Mouse (Mus musculus) hindbrain, embryonic 13.5 days (tissue): ENCODE measurements around the gene Gmnn. TPM values are rescaled to one million over a fixed set of nuclear protein-coding genes. Genes with fewer than 3 reads are reported as not detected.

Experiments used
- ATAC-seq: fragments of 200-750 bp; cut with Nextera tagmentation; 2 replicates; pipeline ENCODE4 v1.8.0; 2017; ENCODE audit warnings: moderate TSS enrichment; ENCODE audit not compliant: low FRiP score
- H3K27ac ChIP-seq: fragments of 300-500 bp; sonication (generic); 2 replicates; pipeline ENCODE4 v1.5.1; 2015; ENCODE audit warnings: inconsistent platforms, mild to moderate bottlenecking, moderate library complexity
- H3K27me3 ChIP-seq: fragments of 300-500 bp; sonication (generic); 2 replicates; pipeline ENCODE4 v1.6.1; 2015; ENCODE audit warnings: mild to moderate bottlenecking, inconsistent platforms
- H3K36me3 ChIP-seq: fragments of 300-500 bp; sonication (generic); 2 replicates; pipeline ENCODE4 v1.6.1; 2015; ENCODE audit warnings: mild to moderate bottlenecking, inconsistent platforms
- H3K4me1 ChIP-seq: fragments of 300-500 bp; sonication (generic); replicated peaks from 2 replicates; pipeline ENCODE4 v1.6.1; 2015; ENCODE audit warnings: inconsistent platforms
- H3K4me2 ChIP-seq: fragments of 300-500 bp; sonication (generic); 2 replicates; pipeline ENCODE4 v1.6.1; 2015; ENCODE audit warnings: inconsistent platforms, mild to moderate bottlenecking, moderate library complexity
- H3K4me3 ChIP-seq: fragments of 300-500 bp; sonication (generic); 2 replicates; pipeline ENCODE4 v1.5.1; 2015; ENCODE audit warnings: mild to moderate bottlenecking, inconsistent platforms
- H3K9ac ChIP-seq: fragments of 300-500 bp; sonication (generic); 2 replicates; pipeline ENCODE4 v1.6.1; 2015; ENCODE audit warnings: mild to moderate bottlenecking, inconsistent platforms
- H3K9me3 ChIP-seq: fragments of 300-500 bp; sonication (generic); 2 replicates; pipeline ENCODE4 v1.6.1; 2016; ENCODE audit warnings: inconsistent platforms
- WGBS: fragments of 180-500 bp; shearing (Covaris S2); methylation state at CpG from one replicate; pipeline ENCODE4 v1.1.7; 2015; 5-methylcytosine and 5-hydroxymethylcytosine counted together
- polyA plus RNA-seq: library from polyadenylated mRNA; unstranded; fragments of >200 nt; fragmentation: Nextera tagmentation; extraction: Ambion mirVana; gene quantifications from 2 replicates; pipeline ENCODE4 v1.2.1, GENCODE M21; 2015

Gmnn gene
- polyA plus RNA-seq, 1 experiment from 2014 or later: 28.0 TPM

- Histone ChIP-seq H3K9ac (no peak overlapping the region), H3K36me3 (peaks cover 14% of the 10 kb centered on the region), H3K4me1 (peaks cover 5% of the 10 kb centered on the region), H3K9me3 (no peaks in the 10 kb centered on the region), H3K27ac (no peak overlapping the region), H3K4me2 (no peak overlapping the region), H3K27me3 (no peaks in the 10 kb centered on the region), H3K4me3 (no peak overlapping the region)
- no peak for ATAC-seq
- 86% methylated on average over 12 of the region's 12 CpGs for WGBS
These were observed 3.7 kb downstream of the Gmnn start for GRCm38 (mm10) chr13:24757820-24758564.

- Histone ChIP-seq H3K9me3 (no peaks in the 10 kb centered on the region), H3K4me1 (peaks cover 5% of the 10 kb centered on the region), H3K36me3 (peaks cover 14% of the 10 kb centered on the region), H3K27me3 (no peaks in the 10 kb centered on the region), H3K4me2 (no peak overlapping the region), H3K27ac (no peak overlapping the region), H3K9ac (no peak overlapping the region), H3K4me3 (no peak overlapping the region)
- ATAC-seq: no peak
- 91% methylated on average over 3 of the region's 3 CpGs for WGBS
These were observed 5.0 kb downstream of the Gmnn start for GRCm38 (mm10) chr13:24756756-24757155.

DNA sequence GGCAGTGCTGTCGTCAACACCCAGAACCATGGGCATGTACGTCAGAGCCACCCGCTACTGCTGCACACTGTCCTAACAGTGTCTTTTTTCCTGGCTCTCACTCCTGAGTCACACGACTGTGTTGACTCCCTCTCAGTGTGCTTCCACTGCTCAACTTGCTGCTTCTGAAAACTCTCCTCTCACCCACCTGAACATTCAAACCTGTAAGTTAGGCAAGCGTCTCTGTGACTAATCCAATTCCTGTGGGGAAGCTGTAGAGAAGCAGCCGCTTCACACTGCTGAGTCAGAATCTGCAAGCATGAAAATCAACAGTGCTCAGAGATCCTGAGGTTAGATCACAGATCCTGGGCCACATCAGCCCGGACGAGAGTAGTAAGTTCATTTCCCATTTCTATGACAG, 10.3 kb downstream of the Gmnn start:
- H3K27me3 ChIP-seq: no peaks in the 10 kb centered on the region
- H3K9ac ChIP-seq: no peak overlapping the region; the same call in 1 of the 2 replicates
- no peak for ATAC-seq
- H3K27ac ChIP-seq: no peak overlapping the region
- no peaks in the 10 kb centered on the region for H3K9me3 ChIP-seq
- 90% methylated on average over 8 of the region's 8 CpGs for WGBS
- no peaks in the 10 kb centered on the region for H3K4me1 ChIP-seq
- no peak overlapping the region for H3K4me2 ChIP-seq
- peaks cover 17% of the 10 kb centered on the region for H3K36me3 ChIP-seq
- H3K4me3 ChIP-seq: no peak overlapping the region

- Histone ChIP-seq H3K9ac (no peak overlapping the region), H3K4me1 (no peaks in the 10 kb centered on the region), H3K27me3 (no peaks in the 10 kb centered on the region), H3K36me3 (peaks cover 13% of the 10 kb centered on the region), H3K4me2 (no peak overlapping the region), H3K4me3 (no peak overlapping the region), H3K27ac (no peak overlapping the region), H3K9me3 (no peaks in the 10 kb centered on the region)
- ATAC-seq: no peak
- WGBS: 93% methylated on average over 8 of the region's 8 CpGs
These were observed 10.9 kb downstream of the Gmnn start for GRCm38 (mm10) chr13:24750807-24751206.

- ATAC-seq: no peak
- no peaks in the 10 kb centered on the region for H3K27me3 ChIP-seq
- no peak overlapping the region for H3K27ac ChIP-seq
- peaks cover 4% of the 10 kb centered on the region; the same call in 1 of the 2 replicates for H3K36me3 ChIP-seq
- no peaks in the 10 kb centered on the region for H3K4me1 ChIP-seq
- H3K9ac ChIP-seq: no peak overlapping the region
- H3K4me3 ChIP-seq: no peak overlapping the region
- no peak overlapping the region for H3K4me2 ChIP-seq
- WGBS: 84% methylated on average over 3 of the region's 3 CpGs
- H3K9me3 ChIP-seq: no peaks in the 10 kb centered on the region
These were observed 13.9 kb downstream of the Gmnn start for GRCm38 (mm10) chr13:24747823-24748222.

- WGBS: 86% methylated on average over 10 of the region's 10 CpGs
- Histone ChIP-seq H3K9me3 (no peaks in the 10 kb centered on the region), H3K27me3 (no peaks in the 10 kb centered on the region), H3K36me3 (no peaks in the 10 kb centered on the region), H3K4me1 (no peaks in the 10 kb centered on the region), H3K4me2 (no peak within 1 kb of the TSS), H3K4me3 (no peak within 1 kb of the TSS), H3K9ac (no peak within 1 kb of the TSS), H3K27ac (no peak within 1 kb of the TSS)
- no peak for ATAC-seq
These were observed 20.7 kb downstream of the Gmnn start, which contains the start of gene Armh2 for GRCm38 (mm10) chr13:24741028-24741427. Gene Armh2 (plus strand): TSS chr13:24741232.

DNA sequence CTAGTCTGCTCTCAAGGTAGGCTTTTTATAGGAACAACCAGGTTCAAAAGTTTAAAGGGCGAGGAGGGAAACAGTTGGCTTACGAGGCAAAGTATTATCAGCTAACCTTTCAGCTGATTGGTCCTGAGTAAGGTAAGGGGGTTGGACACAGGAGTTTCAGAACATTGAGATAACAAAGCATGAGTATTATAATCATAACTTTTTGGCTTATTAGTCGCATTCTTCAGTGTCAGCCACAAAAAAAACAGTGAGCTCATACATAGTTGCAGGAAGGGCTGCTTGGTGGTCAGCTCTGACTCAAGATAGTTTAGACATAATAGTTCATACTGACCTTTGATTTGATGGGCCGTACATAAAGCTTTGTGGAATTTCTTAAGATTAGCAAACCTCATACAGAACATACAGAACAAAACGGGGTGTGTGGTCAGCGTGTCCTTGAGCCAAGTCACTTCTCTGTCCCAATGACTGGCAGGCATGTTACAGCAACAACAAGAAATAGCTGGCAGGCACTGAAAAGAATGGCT, 26.1 kb downstream of the Gmnn start:
- no peak for ATAC-seq
- Histone ChIP-seq H3K9ac (no peak overlapping the region), H3K9me3 (no peaks in the 10 kb centered on the region), H3K4me1 (no peaks in the 10 kb centered on the region), H3K27me3 (no peaks in the 10 kb centered on the region), H3K36me3 (peaks cover 13% of the 10 kb centered on the region), H3K27ac (no peak overlapping the region), H3K4me2 (no peak overlapping the region), H3K4me3 (no peak overlapping the region)
- WGBS: 86% methylated on average over 6 of the region's 6 CpGs

DNA sequence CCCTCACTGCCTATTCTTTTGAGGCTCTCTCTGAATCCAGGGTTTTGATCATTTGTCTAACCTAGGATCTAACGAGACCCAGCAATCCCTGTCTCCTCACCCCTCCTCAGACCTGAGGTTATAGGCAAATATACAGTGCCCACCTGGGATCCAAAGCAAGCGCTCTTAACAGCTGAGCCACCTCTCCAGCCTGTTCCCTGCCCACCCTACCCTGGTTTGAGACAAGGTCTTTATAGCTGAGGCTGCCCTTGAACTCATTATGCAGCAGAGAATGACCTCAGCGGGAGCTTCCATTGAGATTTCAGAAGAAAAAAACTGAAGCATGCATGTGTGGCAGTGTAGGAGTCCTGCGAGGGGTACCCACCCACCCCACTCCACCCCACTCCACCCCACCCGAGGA, 27.2 kb downstream of the Gmnn start:
- no peak for ATAC-seq
- WGBS: 88% methylated on average over 5 of the region's 5 CpGs

GRCm38 (mm10) chr13:24729128-24729527, 32.6 kb downstream of the Gmnn start:
- no peak overlapping the region for H3K4me3 ChIP-seq
- H3K9ac ChIP-seq: no peak overlapping the region
- WGBS: 91% methylated on average over 5 of the region's 5 CpGs
- H3K27me3 ChIP-seq: no peaks in the 10 kb centered on the region
- peaks cover 30% of the 10 kb centered on the region for H3K36me3 ChIP-seq
- peaks cover 4% of the 10 kb centered on the region; the same call in 1 of the 2 replicates for H3K4me1 ChIP-seq
- no peak overlapping the region for H3K27ac ChIP-seq
- H3K9me3 ChIP-seq: no peaks in the 10 kb centered on the region
- no peak for ATAC-seq
- no peak overlapping the region for H3K4me2 ChIP-seq

More for the DNA sequence above, 27.2 kb downstream of the Gmnn start:
- Histone ChIP-seq H3K27ac (no peak overlapping the region), H3K27me3 (no peaks in the 10 kb centered on the region), H3K4me1 (no peaks in the 10 kb centered on the region), H3K9ac (no peak overlapping the region), H3K9me3 (no peaks in the 10 kb centered on the region), H3K4me2 (no peak overlapping the region), H3K36me3 (peaks cover 13% of the 10 kb centered on the region), H3K4me3 (no peak overlapping the region)

DNA sequence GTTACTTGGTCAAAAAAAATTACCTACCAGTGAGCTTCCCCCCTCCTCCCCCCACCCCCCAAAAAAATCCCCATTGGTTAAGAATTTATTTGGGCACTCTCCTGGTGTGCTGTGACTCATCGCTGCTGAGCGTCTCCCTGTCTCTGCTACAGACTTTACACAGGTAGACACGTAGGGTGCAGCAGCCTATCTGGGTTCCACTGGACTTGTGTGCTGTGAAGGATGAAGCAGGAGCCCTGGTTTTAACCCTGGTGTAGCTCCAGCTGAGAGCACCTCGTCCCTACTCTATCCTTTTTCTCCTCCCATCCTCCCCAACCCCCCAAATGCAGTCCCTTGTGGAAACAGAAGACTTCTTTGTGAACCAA, 37.3 kb downstream of the Gmnn start:
- no peak for ATAC-seq
- no peaks in the 10 kb centered on the region for H3K9me3 ChIP-seq
- peaks cover 10% of the 10 kb centered on the region for H3K4me1 ChIP-seq
- no peak overlapping the region for H3K4me2 ChIP-seq
- 58% methylated on average over 4 of the region's 4 CpGs for WGBS
- no peak overlapping the region for H3K4me3 ChIP-seq
- H3K36me3 ChIP-seq: peaks cover 36% of the 10 kb centered on the region
- H3K9ac ChIP-seq: no peak overlapping the region
- no peak overlapping the region for H3K27ac ChIP-seq
- no peaks in the 10 kb centered on the region for H3K27me3 ChIP-seq

DNA sequence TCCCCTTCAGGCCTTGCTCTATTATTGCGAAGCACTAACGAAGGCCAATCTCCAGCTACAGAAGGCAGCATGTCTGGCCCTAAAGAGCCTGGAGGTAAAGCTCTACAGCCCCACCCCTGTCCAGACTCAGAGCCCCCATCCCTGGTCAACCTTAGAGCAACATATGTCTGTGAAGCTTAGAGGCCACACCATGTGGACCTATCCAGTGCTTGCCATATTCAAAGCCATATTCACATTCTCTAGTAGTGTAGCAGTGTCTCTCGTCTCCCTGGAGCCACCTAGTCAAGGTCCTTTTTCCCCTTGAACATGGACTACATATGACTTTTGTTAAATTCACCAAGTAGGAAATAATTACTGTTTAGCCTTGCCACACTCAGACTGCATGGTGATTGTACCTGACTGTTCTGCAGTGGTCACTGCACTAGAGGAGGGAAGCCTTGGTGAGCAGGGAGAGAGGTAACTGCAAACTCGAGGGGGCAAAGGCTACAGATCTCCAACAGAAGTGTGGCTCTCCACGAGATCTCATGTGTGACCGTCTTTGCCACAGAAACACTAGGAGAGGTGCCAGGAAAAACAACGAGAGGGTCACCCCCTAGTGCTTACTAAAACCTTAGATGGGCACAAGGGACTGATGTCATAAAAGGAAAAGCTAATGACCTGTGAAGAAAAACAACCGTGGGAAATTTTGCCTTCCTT, 37.9 kb downstream of the Gmnn start:
- H3K27me3 ChIP-seq: no peaks in the 10 kb centered on the region
- no peak for ATAC-seq

GRCm38 (mm10) chr13:24721502-24721901, 40.2 kb downstream of the Gmnn start:
- Histone ChIP-seq H3K36me3 (peaks cover 57% of the 10 kb centered on the region), H3K4me2 (no peak overlapping the region), H3K27me3 (no peaks in the 10 kb centered on the region), H3K9me3 (no peaks in the 10 kb centered on the region), H3K9ac (no peak overlapping the region), H3K4me1 (peaks cover 10% of the 10 kb centered on the region), H3K27ac (no peak overlapping the region), H3K4me3 (no peak overlapping the region)
- ATAC-seq: no peak
- 83% methylated on average over 10 of the region's 10 CpGs for WGBS

More for the DNA sequence above, 37.9 kb downstream of the Gmnn start:
- H3K9ac ChIP-seq: 0 out of 2 replicates have a peak overlapping the region, but pooled peaks have one; percentile 8
- no peaks in the 10 kb centered on the region for H3K9me3 ChIP-seq
- H3K27ac ChIP-seq: no peak overlapping the region
- H3K4me2 ChIP-seq: no peak overlapping the region
- WGBS: 55% methylated on average over 8 of the region's 8 CpGs
- H3K4me3 ChIP-seq: no peak overlapping the region
- peaks cover 10% of the 10 kb centered on the region for H3K4me1 ChIP-seq
- H3K36me3 ChIP-seq: peaks cover 40% of the 10 kb centered on the region
